Mouse (Mus musculus) limb, embryonic 14.5 days (tissue): ENCODE data around the gene Gm28048. TPM values are rescaled to one million over a fixed set of nuclear protein-coding genes. Genes with fewer than 3 reads are reported as not detected.

Experiments
- ATAC-seq: fragments of 200-750 bp; cut with Nextera tagmentation; 2 replicates; pipeline ENCODE4 v1.8.0; 2017; ENCODE audit warnings: low read depth, moderate number of reproducible peaks, moderate TSS enrichment; ENCODE audit not compliant: low FRiP score
- DNase-seq: peaks from one replicate; pipeline ENCODE4 v3.0.0-alpha.2; 2015; ENCODE audit warnings: low spot score
- H3K27ac ChIP-seq: fragments of 300-500 bp; sonication (generic); replicated peaks from 2 replicates; pipeline ENCODE4 v1.5.1; 2014; ENCODE audit warnings: low read depth, mild to moderate bottlenecking, low read length, moderate library complexity, mixed read lengths
- H3K27me3 ChIP-seq: fragments of 300-500 bp; sonication (generic); 2 replicates; pipeline ENCODE4 v1.6.1; 2014; ENCODE audit warnings: low read length, mixed read lengths; ENCODE audit not compliant: control insufficient read depth, insufficient read depth
- H3K36me3 ChIP-seq: fragments of 300-500 bp; sonication (generic); 2 replicates; pipeline ENCODE4 v1.6.1; 2014; ENCODE audit warnings: mild to moderate bottlenecking, low read length, moderate library complexity, mixed read lengths; ENCODE audit not compliant: control insufficient read depth, insufficient read depth
- H3K4me1 ChIP-seq: fragments of 300-500 bp; sonication (generic); 2 replicates; pipeline ENCODE4 v1.6.1; 2014; ENCODE audit warnings: antibody characterized with exemption, low read length, mixed read lengths; ENCODE audit not compliant: control insufficient read depth, insufficient read depth
- H3K4me2 ChIP-seq: fragments of 300-500 bp; sonication (generic); replicated peaks from 2 replicates; pipeline ENCODE4 v1.6.1; 2014; ENCODE audit warnings: low read depth, mild to moderate bottlenecking, low read length, moderate library complexity; ENCODE audit not compliant: severe bottlenecking
- H3K4me3 ChIP-seq: fragments of 300-500 bp; sonication (generic); replicated peaks from 2 replicates; pipeline ENCODE4 v1.5.1; 2014; ENCODE audit warnings: low read length
- H3K9ac ChIP-seq: fragments of 300-500 bp; sonication (generic); 2 replicates; pipeline ENCODE4 v1.6.1; 2014; ENCODE audit warnings: mild to moderate bottlenecking, low read depth, low read length, moderate library complexity; ENCODE audit not compliant: severe bottlenecking
- H3K9me3 ChIP-seq: fragments of 300-500 bp; sonication (generic); 2 replicates; pipeline ENCODE4 v1.6.1; 2016; ENCODE audit warnings: low read length; ENCODE audit not compliant: control insufficient read depth
- POLR2A ChIP-seq: fragments of 200-500 bp; IDR thresholded peaks from 2 replicates; pipeline ENCODE4 v1.8.0; 2012; ENCODE audit warnings: inconsistent platforms, mild to moderate bottlenecking, moderate library complexity, borderline replicate concordance; ENCODE audit not compliant: insufficient read depth, insufficient read length; ENCODE audit errors: extremely low read depth
- WGBS: fragments of 180-500 bp; shearing (Covaris S2); extraction: QIAGEN DNeasy Blood & Tissue Kit; methylation state at CpG from one replicate; pipeline ENCODE4 v1.1.7; 2014; 5-methylcytosine and 5-hydroxymethylcytosine counted together
- polyA plus RNA-seq, 2 experiments: library from polyadenylated mRNA; depleted of rRNA in 1 of 2; stranded (reverse) in 1 of 2; unstranded in 1 of 2; fragments of >200 nt; fragmentation: Nextera tagmentation in 1 of 2; extraction: Ambion mirVana in 1 of 2; gene quantifications; 2 replicates each; pipeline versions ENCODE4 v1.2.1 to v1.2.3; 2012 to 2014

The Gm28048 gene
- polyA plus RNA-seq, 2 experiments: 2.4 to 10.4 TPM

- no peak overlapping the region for H3K4me3 ChIP-seq
- DNase-seq: no peak
- WGBS: 89% methylated on average over 5 of the region's 5 CpGs
- ATAC-seq: no peak
- H3K9ac ChIP-seq: no peak overlapping the region
- no peak for TF ChIP-seq POLR2A
- H3K27me3 ChIP-seq: peaks cover 5% of the 10 kb centered on the region; the same call in 1 of the 2 replicates
- no peak overlapping the region for H3K4me2 ChIP-seq
- H3K27ac ChIP-seq: no peak overlapping the region
- H3K36me3 ChIP-seq: no peaks in the 10 kb centered on the region
- no peaks in the 10 kb centered on the region for H3K9me3 ChIP-seq
- H3K4me1 ChIP-seq: peaks cover 3% of the 10 kb centered on the region; the same call in 1 of the 2 replicates
These were observed 114.2 kb downstream of the Gm28048 start for GRCm38 (mm10) chr11:22867691-22868090.

DNA sequence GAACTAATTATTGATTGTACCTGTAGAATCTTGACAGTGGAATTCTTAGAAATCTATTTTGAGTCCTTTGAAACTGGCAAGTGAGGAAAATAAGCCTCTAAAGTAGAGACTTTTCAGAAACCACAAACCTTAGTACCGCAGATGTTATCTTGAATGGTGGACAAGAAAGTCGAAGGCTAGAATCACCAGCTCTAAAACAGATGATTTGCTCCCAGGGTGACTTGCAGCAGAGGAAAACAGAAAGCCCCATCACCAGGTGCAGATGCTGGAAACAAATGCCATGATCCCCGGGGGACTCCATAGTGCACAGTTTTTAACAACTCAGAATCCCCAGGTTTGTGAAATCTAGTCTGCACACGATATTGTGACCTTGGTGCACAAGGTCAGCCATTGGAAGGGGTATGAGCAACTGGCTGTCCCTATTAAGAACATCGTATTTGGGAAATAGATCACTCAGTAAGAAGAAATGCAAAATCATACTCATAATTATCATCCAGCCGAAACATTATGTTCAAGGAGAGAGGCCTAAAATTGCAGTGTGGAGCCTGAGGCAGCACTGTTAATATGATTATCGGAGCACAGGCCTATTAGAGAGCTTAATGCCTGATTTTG lies 116.1 kb downstream of the Gm28048 start:
- 82% methylated on average over 7 of the region's 7 CpGs for WGBS

DNA sequence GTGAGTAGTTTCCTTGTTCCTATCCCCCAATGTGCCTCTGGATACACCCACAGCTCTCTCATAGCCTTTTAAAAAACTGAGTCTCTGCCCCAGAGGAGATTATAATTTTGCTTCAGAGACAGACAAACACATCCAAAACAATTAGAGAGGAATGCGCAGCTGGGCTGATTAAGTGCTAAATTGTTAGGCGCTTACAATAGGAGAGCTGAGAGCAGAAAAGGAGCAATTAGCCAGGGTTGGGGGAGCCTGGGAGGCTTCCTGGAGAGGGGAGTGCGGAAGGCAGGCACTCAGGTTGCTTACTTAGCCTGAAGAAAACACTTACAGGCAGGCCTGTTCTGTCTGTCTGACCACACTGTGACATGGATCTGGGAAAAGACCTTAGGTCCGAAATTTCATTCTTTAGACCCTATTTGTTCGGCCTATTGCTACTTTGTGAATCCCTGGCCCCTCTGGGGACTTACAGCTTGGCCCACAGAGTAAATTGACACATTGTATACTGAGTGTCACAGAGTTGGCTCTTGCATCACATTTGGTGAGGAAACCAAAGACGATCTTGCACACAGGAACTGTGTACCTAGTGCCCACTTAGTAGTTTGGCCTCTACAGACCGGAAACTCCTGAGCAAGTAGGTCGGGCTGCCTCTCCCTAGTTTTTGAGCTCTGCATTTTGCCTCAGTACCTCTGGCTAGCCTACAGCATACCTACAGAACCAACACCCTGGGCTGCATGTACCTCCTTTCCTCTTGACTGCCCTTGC lies 117.4 kb downstream of the Gm28048 start:
- 61% methylated on average over 8 of the region's 8 CpGs for WGBS
- Histone ChIP-seq H3K36me3 (no peaks in the 10 kb centered on the region), H3K4me2 (no peak overlapping the region), H3K4me1 (peaks cover 3% of the 10 kb centered on the region), H3K9ac (no peak overlapping the region), H3K27me3 (peaks cover 5% of the 10 kb centered on the region), H3K27ac (no peak overlapping the region), H3K9me3 (no peaks in the 10 kb centered on the region), H3K4me3 (no peak overlapping the region)
- TF ChIP-seq POLR2A: no peak
- ATAC-seq: no peak
- no peak for DNase-seq

More for the DNA sequence above, 116.1 kb downstream of the Gm28048 start:
- no peak for ATAC-seq
- no peak for TF ChIP-seq POLR2A
- H3K9me3 ChIP-seq: no peaks in the 10 kb centered on the region
- H3K36me3 ChIP-seq: no peaks in the 10 kb centered on the region
- peaks cover 5% of the 10 kb centered on the region for H3K27me3 ChIP-seq
- H3K4me3 ChIP-seq: no peak overlapping the region
- H3K9ac ChIP-seq: no peak overlapping the region
- DNase-seq: no peak
- no peaks in the 10 kb centered on the region for H3K4me1 ChIP-seq
- H3K4me2 ChIP-seq: no peak overlapping the region
- H3K27ac ChIP-seq: no peak overlapping the region

DNA sequence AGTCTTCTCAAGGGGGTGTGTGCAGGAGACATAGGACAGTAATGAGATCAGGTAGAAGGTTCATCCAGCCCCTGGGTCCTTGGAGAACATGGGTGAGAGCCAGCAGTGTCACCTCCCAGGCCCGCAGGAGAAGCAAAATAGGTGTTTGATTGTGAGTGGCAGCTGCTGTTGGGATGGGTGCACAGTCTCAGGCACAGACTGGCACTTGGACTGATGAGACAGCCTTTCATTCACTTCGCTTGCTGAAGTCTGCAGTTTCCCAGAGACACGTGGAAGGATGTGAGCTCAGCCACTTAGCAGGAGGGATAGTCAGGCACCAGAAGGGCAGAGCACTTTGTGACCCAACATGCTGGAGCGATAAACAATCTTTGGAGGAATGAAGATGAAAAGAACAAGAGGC lies 118.3 kb downstream of the Gm28048 start:
- H3K4me3 ChIP-seq: no peak overlapping the region
- peaks cover 13% of the 10 kb centered on the region for H3K27me3 ChIP-seq
- no peak for DNase-seq
- no peak overlapping the region for H3K27ac ChIP-seq
- peaks cover 6% of the 10 kb centered on the region for H3K4me1 ChIP-seq
- WGBS: 50% methylated on average over 4 of the region's 4 CpGs
- no peak for ATAC-seq
- no peak overlapping the region for H3K4me2 ChIP-seq
- TF ChIP-seq POLR2A: no peak
- H3K9me3 ChIP-seq: no peaks in the 10 kb centered on the region
- no peak overlapping the region for H3K9ac ChIP-seq
- H3K36me3 ChIP-seq: no peaks in the 10 kb centered on the region

- DNase-seq (no peak), ATAC-seq (no peak)
- WGBS: 65% methylated on average over 4 of the region's 4 CpGs
- Histone ChIP-seq H3K27ac (no peak overlapping the region), H3K27me3 (peaks cover 34% of the 10 kb centered on the region), H3K9ac (no peak overlapping the region), H3K36me3 (no peaks in the 10 kb centered on the region), H3K4me3 (no peak overlapping the region), H3K4me2 (no peak overlapping the region), H3K4me1 (peaks cover 15% of the 10 kb centered on the region), H3K9me3 (no peaks in the 10 kb centered on the region)
- TF ChIP-seq POLR2A: no peak
These were observed 120.6 kb downstream of the Gm28048 start for GRCm38 (mm10) chr11:22861315-22861714.
